Mouse (Mus musculus) liver, embryonic 12.5 days (tissue): ENCODE results near the gene Cep295nl. TPM values are rescaled to one million over a fixed set of nuclear protein-coding genes. Genes with fewer than 3 reads are reported as not detected.

Experiments
- ATAC-seq: fragments of 200-750 bp; cut with Nextera tagmentation; 2 replicates; pipeline ENCODE4 v1.8.0; 2017; ENCODE audit warnings: moderate number of reproducible peaks, mild to moderate bottlenecking, moderate library complexity
- H3K27ac ChIP-seq: fragments of 300-500 bp; sonication (generic); 2 replicates; pipeline ENCODE4 v1.5.1; 2016; ENCODE audit warnings: mild to moderate bottlenecking
- H3K27me3 ChIP-seq: fragments of 300-500 bp; sonication (generic); replicated peaks from 2 replicates; pipeline ENCODE4 v1.6.1; 2016; ENCODE audit warnings: mild to moderate bottlenecking, moderate library complexity
- H3K36me3 ChIP-seq: fragments of 300-500 bp; sonication (generic); 2 replicates; pipeline ENCODE4 v1.6.1; 2016; ENCODE audit warnings: mild to moderate bottlenecking, moderate library complexity
- H3K4me1 ChIP-seq: fragments of 300-500 bp; sonication (generic); 2 replicates; pipeline ENCODE4 v1.6.1; 2016
- H3K4me2 ChIP-seq: fragments of 300-500 bp; sonication (generic); 2 replicates; pipeline ENCODE4 v1.6.1; 2016; ENCODE audit warnings: mild to moderate bottlenecking, moderate library complexity
- H3K4me3 ChIP-seq: fragments of 300-500 bp; sonication (generic); 2 replicates; pipeline ENCODE4 v1.5.1; 2016; ENCODE audit warnings: mild to moderate bottlenecking, moderate library complexity
- H3K9ac ChIP-seq: fragments of 300-500 bp; sonication (generic); 2 replicates; pipeline ENCODE4 v1.6.1; 2016; ENCODE audit warnings: mild to moderate bottlenecking, moderate library complexity
- H3K9me3 ChIP-seq: fragments of 300-500 bp; sonication (generic); replicated peaks from 2 replicates; pipeline ENCODE4 v1.6.1; 2016; ENCODE audit warnings: mild to moderate bottlenecking, moderate library complexity
- WGBS: fragments of 180-500 bp; shearing (Covaris S2); methylation state at CpG from one replicate; pipeline ENCODE4 v1.1.7; 2016; ENCODE audit not compliant: insufficient replicate concordance; 5-methylcytosine and 5-hydroxymethylcytosine counted together
- polyA plus RNA-seq: library from polyadenylated mRNA; unstranded; fragments of >200 nt; fragmentation: Nextera tagmentation; extraction: Ambion mirVana; gene quantifications from 2 replicates; pipeline ENCODE4 v1.2.1, GENCODE M21; 2016

Gene Cep295nl
- polyA plus RNA-seq, 1 experiment from 2014 or later = 0.08 TPM

- H3K4me2 ChIP-seq = no peak overlapping the region
- H3K36me3 ChIP-seq = no peaks in the 10 kb centered on the region
- no peak overlapping the region for H3K9ac ChIP-seq
- H3K27ac ChIP-seq = no peak overlapping the region
- no peaks in the 10 kb centered on the region for H3K9me3 ChIP-seq
- no peak overlapping the region for H3K4me3 ChIP-seq
- WGBS = 55% methylated on average over 3 of the region's 3 CpGs
- no peaks in the 10 kb centered on the region; the same call in 1 of the 2 replicates for H3K4me1 ChIP-seq
- ATAC-seq = no peak
- H3K27me3 ChIP-seq = peaks cover 20% of the 10 kb centered on the region; the same call in 1 of the 2 replicates
Measured at GRCm38 (mm10) chr11:118368330-118368729, 26.0 kb upstream of the Cep295nl start.

GRCm38 (mm10) chr11:118366559-118366958, 24.3 kb upstream of the Cep295nl start:
- peaks cover 10% of the 10 kb centered on the region for H3K4me1 ChIP-seq
- 67% methylated on average over 8 of the region's 8 CpGs for WGBS
- H3K9me3 ChIP-seq = no peaks in the 10 kb centered on the region
- H3K4me2 ChIP-seq = no peak overlapping the region
- peaks cover 17% of the 10 kb centered on the region; the same call in 1 of the 2 replicates for H3K27me3 ChIP-seq
- no peak overlapping the region for H3K4me3 ChIP-seq
- ATAC-seq = no peak
- no peak overlapping the region for H3K27ac ChIP-seq
- no peak overlapping the region for H3K9ac ChIP-seq
- H3K36me3 ChIP-seq = no peaks in the 10 kb centered on the region

GRCm38 (mm10) chr11:118366108-118366507, 23.8 kb upstream of the Cep295nl start:
- Histone ChIP-seq H3K4me2 (no peak overlapping the region), H3K9ac (no peak overlapping the region), H3K27me3 (peaks cover 16% of the 10 kb centered on the region; the same call in 1 of the 2 replicates), H3K36me3 (no peaks in the 10 kb centered on the region), H3K4me1 (peaks cover 10% of the 10 kb centered on the region), H3K9me3 (no peaks in the 10 kb centered on the region), H3K4me3 (no peak overlapping the region), H3K27ac (no peak overlapping the region)
- 52% methylated on average over 3 of the region's 3 CpGs for WGBS
- ATAC-seq = no peak

- no peak overlapping the region for H3K4me2 ChIP-seq
- no peaks in the 10 kb centered on the region for H3K36me3 ChIP-seq
- no peak overlapping the region for H3K4me3 ChIP-seq
- H3K27me3 ChIP-seq = peaks cover 16% of the 10 kb centered on the region; the same call in 1 of the 2 replicates
- no peak for ATAC-seq
- H3K9ac ChIP-seq = no peak overlapping the region
- no peaks in the 10 kb centered on the region for H3K9me3 ChIP-seq
- H3K4me1 ChIP-seq = peaks cover 10% of the 10 kb centered on the region
- 61% methylated on average over 7 of the region's 7 CpGs for WGBS
- H3K27ac ChIP-seq = no peak overlapping the region
Measured at GRCm38 (mm10) chr11:118365171-118365570, 22.9 kb upstream of the Cep295nl start.

GRCm38 (mm10) chr11:118364021-118364420, 21.7 kb upstream of the Cep295nl start:
- H3K27me3 ChIP-seq = peaks cover 16% of the 10 kb centered on the region; the same call in 1 of the 2 replicates
- WGBS = 81% methylated on average over 4 of the region's 4 CpGs
- no peaks in the 10 kb centered on the region for H3K9me3 ChIP-seq
- H3K9ac ChIP-seq = no peak overlapping the region
- no peak for ATAC-seq
- H3K36me3 ChIP-seq = no peaks in the 10 kb centered on the region
- no peak overlapping the region for H3K4me2 ChIP-seq
- peaks cover 10% of the 10 kb centered on the region for H3K4me1 ChIP-seq
- no peak overlapping the region for H3K27ac ChIP-seq
- no peak overlapping the region for H3K4me3 ChIP-seq

- Histone ChIP-seq H3K9ac (no peak overlapping the region), H3K27ac (0 out of 2 replicates have a peak overlapping the region, but pooled peaks have one; percentile 1), H3K9me3 (no peaks in the 10 kb centered on the region), H3K4me2 (peak overlapping the region; percentile 33; the same call in 1 of the 2 replicates), H3K27me3 (peaks cover 16% of the 10 kb centered on the region; the same call in 1 of the 2 replicates), H3K4me1 (peaks cover 10% of the 10 kb centered on the region), H3K4me3 (no peak overlapping the region), H3K36me3 (no peaks in the 10 kb centered on the region)
- 3% methylated on average over 8 of the region's 8 CpGs for WGBS
- 0 out of 2 replicates have a peak, but pooled peaks have one; percentile 35 for ATAC-seq
Measured at GRCm38 (mm10) chr11:118362971-118363518, 20.7 kb upstream of the Cep295nl start.

GRCm38 (mm10) chr11:118362501-118362900, 20.2 kb upstream of the Cep295nl start:
- no peaks in the 10 kb centered on the region for H3K36me3 ChIP-seq
- H3K9me3 ChIP-seq = no peaks in the 10 kb centered on the region
- H3K4me2 ChIP-seq = no peak overlapping the region
- peaks cover 10% of the 10 kb centered on the region for H3K4me1 ChIP-seq
- no peak overlapping the region for H3K4me3 ChIP-seq
- 0 out of 2 replicates have a peak overlapping the region, but pooled peaks have one; percentile 1 for H3K27ac ChIP-seq
- no peak overlapping the region for H3K9ac ChIP-seq
- no peak for ATAC-seq
- 82% methylated on average over 1 of the region's 1 CpGs for WGBS
- H3K27me3 ChIP-seq = peaks cover 16% of the 10 kb centered on the region; the same call in 1 of the 2 replicates

GRCm38 (mm10) chr11:118360907-118361341, 18.6 kb upstream of the Cep295nl start:
- Histone ChIP-seq H3K9me3 (no peaks in the 10 kb centered on the region), H3K36me3 (no peaks in the 10 kb centered on the region), H3K4me2 (no peak overlapping the region), H3K4me1 (peaks cover 10% of the 10 kb centered on the region), H3K4me3 (no peak overlapping the region), H3K9ac (no peak overlapping the region), H3K27ac (no peak overlapping the region), H3K27me3 (peaks cover 22% of the 10 kb centered on the region)
- no peak for ATAC-seq
- WGBS = 47% methylated on average over 10 of the region's 10 CpGs

- Histone ChIP-seq H3K36me3 (no peaks in the 10 kb centered on the region), H3K4me3 (no peak overlapping the region), H3K9me3 (no peaks in the 10 kb centered on the region), H3K27ac (no peak overlapping the region), H3K27me3 (peaks cover 25% of the 10 kb centered on the region), H3K4me1 (peaks cover 11% of the 10 kb centered on the region), H3K9ac (no peak overlapping the region), H3K4me2 (no peak overlapping the region)
- ATAC-seq = no peak
- WGBS = 65% methylated on average over 7 of the region's 7 CpGs
Measured at GRCm38 (mm10) chr11:118360491-118360890, 18.2 kb upstream of the Cep295nl start.

- Histone ChIP-seq H3K4me2 (peak within 1 kb of the TSS; percentile 71), H3K4me3 (peak within 1 kb of the TSS; percentile 58), H3K36me3 (no peaks in the 10 kb centered on the region), H3K9ac (peak within 1 kb of the TSS; percentile 63), H3K27me3 (peaks cover 42% of the 10 kb centered on the region), H3K4me1 (peaks cover 19% of the 10 kb centered on the region; the same call in 1 of the 2 replicates), H3K9me3 (no peaks in the 10 kb centered on the region), H3K27ac (no peak within 1 kb of the TSS)
- WGBS = 41% methylated on average over 6 of the region's 6 CpGs
- ATAC-seq = 0 out of 2 replicates have a peak, but pooled peaks have one; percentile 9
Measured at GRCm38 (mm10) chr11:118355640-118356039, 13.3 kb upstream of the Cep295nl start, which contains the start of gene Timp2. Timp2 (minus strand) TSS chr11:118355740.

- peak; percentile 66 for ATAC-seq
- peaks cover 19% of the 10 kb centered on the region; the same call in 1 of the 2 replicates for H3K4me1 ChIP-seq
- peak overlapping the region; percentile 58 for H3K4me3 ChIP-seq
- H3K9ac ChIP-seq = peak overlapping the region; percentile 63
- no peak overlapping the region for H3K27ac ChIP-seq
- H3K36me3 ChIP-seq = no peaks in the 10 kb centered on the region
- no peaks in the 10 kb centered on the region for H3K9me3 ChIP-seq
- WGBS = under 1% methylated on average over 42 of the region's 43 CpGs
- H3K4me2 ChIP-seq = peak overlapping the region; percentile 71
- H3K27me3 ChIP-seq = peaks cover 42% of the 10 kb centered on the region
Measured at GRCm38 (mm10) chr11:118355205-118355604, 12.9 kb upstream of the Cep295nl start.

- peak; percentile 25; the same call in 1 of the 2 replicates for ATAC-seq
- peak overlapping the region; percentile 71 for H3K4me2 ChIP-seq
- H3K9ac ChIP-seq = peak overlapping the region; percentile 63
- H3K4me3 ChIP-seq = peak overlapping the region; percentile 58
- no peak overlapping the region for H3K27ac ChIP-seq
- H3K36me3 ChIP-seq = no peaks in the 10 kb centered on the region
- H3K9me3 ChIP-seq = no peaks in the 10 kb centered on the region
- peaks cover 42% of the 10 kb centered on the region for H3K27me3 ChIP-seq
- H3K4me1 ChIP-seq = peaks cover 19% of the 10 kb centered on the region; the same call in 1 of the 2 replicates
- 2% methylated on average over 47 of the region's 47 CpGs for WGBS
Measured at GRCm38 (mm10) chr11:118354636-118355191, 12.4 kb upstream of the Cep295nl start.
